Mouse (Mus musculus) kidney, postnatal 36 days (tissue): ENCODE measurements around the gene Fbxl5.
A peak's percentile ranks its signal among the peaks of the same experiment; 100 is the strongest.

Experiments
- DNase-seq, 2 experiments: peaks; one replicate each; pipeline ENCODE4 v3.0.0; 2021 to 2022; ENCODE audit warnings: mixed read lengths in 2 of 2

Fbxl5 gene

DNA sequence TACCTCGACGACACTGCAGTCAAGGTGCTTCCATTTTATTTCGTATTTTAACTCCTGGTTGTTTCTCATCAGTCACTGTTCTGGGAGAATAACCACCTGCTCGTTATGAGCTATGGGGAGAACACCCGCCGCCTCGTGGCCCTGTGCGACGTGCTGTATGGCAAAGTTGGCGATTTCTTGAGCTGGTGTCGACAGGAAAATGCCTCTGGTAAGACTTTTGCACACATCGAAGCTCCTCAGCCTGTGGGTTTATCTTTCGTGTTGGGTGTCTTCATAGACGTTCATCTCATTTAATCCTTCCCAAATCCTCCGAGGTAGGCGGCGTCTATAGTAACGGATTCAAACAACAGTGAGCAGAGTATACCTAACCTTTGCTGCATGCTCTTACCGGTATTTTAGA is at the start of gene Fbxl5:
TSS of gene Fbxl5 (minus strand) at position 101 of the 400 bp plus-strand sequence.
- no peak for DNase-seq

DNA sequence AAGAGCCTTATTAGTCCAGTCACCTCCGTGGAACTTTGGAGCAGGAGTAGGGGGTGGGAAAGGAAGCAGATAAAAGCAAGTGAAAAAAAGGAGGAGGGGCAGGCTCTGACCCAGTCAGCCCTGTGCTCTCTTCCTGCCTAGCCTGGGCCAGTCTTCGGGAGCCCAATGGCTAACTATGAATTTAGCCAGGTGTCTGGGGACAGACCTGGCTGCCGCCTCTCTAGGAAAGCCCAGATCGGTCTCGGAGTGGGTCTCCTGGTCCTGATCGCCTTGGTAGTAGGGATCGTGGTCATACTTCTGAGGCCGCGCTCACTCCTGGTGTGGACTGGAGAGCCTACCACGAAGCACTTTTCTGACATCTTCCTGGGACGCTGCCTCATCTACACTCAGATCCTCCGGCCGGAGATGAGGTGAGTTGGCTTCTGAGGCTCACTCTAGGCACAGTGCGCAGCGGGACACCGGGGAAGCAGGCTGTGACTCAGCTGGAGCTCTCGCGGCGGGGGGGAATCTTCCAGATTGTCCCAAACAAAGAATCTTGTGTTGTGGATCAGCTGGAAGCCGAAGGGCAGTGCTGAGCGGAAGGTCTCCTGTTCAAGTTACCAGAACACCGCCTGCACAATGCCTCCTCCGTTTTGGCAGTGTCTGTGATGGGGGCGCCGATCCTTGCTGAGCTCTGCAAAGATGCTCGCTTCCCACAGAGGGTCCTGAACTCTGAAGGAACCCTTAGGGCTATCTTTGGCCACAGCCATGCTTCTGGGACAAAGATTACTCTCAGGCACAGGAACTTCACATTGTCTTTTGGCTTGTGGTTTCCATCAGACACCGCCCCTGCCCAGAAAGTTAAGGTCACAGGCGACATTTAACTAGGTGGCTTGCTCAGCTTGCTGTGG is 47.5 kb upstream of the Fbxl5 start:
- DNase-seq = peak in 1 of 2 experiments; percentile 47

DNA sequence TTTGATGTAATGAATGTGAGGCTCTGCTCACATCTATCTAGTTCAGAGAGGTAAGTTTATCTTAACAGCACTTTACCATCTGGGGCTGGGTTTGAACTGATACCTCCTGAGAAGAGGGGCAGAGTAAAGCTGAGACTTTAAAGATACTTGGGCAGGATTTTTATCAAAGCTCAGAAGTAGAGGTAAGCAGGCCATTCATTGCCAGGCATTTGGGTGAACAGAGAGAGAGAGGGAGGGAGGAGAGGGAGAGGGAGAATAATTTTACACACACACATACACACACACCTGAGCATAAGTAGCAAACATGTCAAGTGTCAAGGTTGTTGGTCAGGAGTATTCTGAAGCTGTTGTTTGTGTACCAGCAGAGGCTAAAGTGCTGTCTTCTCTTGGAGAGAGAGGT is 46.8 kb upstream of the Fbxl5 start, which contains the start of gene Cd38:
TSS of gene Cd38 (plus strand) at position 301 of the 400 bp plus-strand sequence.
- DNase-seq = no peak

- peak in 1 of 2 experiments; percentile 48 for DNase-seq
Measured at GRCm38 (mm10) chr5:43865316-43865715, 43.9 kb upstream of the Fbxl5 start.

GRCm38 (mm10) chr5:43863642-43864041 is 42.2 kb upstream of the Fbxl5 start:
- no peak for DNase-seq

DNA sequence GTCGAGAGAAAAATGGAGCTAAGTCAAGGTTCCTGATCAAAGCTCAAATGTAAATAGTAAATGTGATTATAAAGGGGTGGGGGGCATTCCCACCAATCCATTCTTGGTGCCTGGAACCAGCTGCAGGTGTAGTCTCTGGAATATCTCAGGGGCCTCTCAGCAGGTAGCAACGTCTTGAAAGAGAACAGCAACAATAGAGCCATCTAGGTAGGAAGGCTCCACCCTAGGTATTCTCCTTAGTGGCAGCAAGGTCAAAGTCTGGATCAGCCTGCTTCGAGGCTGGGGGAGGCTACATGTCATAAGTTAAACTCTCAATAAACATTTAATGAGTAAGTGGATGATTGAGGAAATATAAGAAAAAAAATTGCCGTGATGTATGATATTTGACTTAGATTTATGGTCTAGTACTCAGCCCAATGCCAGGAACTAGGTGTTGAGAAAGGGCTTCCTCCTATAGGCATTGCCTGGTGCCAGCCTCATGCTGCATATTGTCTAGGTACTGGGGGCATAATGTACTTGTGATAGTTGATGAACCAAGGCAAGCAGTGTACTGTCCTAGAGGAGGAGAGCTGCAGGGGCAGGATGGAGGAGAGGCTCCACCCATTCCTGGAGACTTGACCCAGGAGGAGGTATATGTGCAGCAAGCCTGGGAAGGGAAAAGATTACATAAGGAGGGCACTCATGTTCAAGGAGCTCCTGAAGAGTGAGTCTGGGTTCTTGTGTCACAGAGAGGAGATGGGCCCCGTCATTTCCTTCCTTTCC is 39.4 kb upstream of the Fbxl5 start:
- no peak for DNase-seq

GRCm38 (mm10) chr5:43860096-43860495 is 38.7 kb upstream of the Fbxl5 start:
- no peak for DNase-seq

DNA sequence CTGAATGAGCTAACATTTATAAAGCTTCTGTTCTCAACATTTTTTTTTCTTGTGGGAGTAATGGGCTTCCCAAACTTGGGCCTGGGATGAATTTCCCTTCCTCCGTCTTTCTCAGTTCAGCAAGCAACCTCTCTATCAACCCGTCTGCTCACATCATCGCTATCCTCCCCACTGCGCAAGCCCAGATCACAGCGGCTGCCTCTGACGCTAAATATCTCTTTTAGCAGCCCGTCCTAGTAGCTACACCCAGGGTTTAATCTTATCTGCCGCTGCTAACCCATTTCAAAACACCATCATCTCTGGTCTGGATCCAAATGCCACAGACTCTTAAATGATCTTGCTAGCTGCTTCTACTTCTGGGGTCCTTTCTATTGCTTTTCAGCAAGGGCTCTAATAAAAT is 38.2 kb upstream of the Fbxl5 start:
- DNase-seq = no peak

GRCm38 (mm10) chr5:43855769-43856168 is 34.3 kb upstream of the Fbxl5 start:
- peak in 1 of 2 experiments; percentile 59 for DNase-seq

GRCm38 (mm10) chr5:43853868-43854488 is 32.5 kb upstream of the Fbxl5 start:
- no peak for DNase-seq

- DNase-seq = no peak
Measured at GRCm38 (mm10) chr5:43853096-43853867, 31.8 kb upstream of the Fbxl5 start.

DNA sequence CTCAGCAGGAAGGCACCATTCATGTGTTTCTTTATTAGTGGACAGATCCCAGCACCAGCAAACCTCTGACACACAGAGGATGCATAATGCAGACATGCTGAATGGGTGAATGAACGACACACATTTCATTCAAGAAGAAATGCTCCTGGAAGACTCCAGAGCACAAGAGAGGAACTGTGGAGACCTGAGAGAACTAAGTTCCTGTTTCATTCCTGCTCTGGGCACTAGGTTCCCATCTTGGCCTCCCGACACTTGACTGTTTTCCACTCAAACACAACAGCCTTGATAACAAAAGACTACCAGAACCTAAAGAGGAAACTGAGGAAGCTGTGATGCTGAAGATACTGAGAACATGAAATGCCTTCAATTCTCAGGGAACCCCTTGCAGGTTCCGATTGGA is 26.8 kb upstream of the Fbxl5 start:
- DNase-seq = no peak

DNA sequence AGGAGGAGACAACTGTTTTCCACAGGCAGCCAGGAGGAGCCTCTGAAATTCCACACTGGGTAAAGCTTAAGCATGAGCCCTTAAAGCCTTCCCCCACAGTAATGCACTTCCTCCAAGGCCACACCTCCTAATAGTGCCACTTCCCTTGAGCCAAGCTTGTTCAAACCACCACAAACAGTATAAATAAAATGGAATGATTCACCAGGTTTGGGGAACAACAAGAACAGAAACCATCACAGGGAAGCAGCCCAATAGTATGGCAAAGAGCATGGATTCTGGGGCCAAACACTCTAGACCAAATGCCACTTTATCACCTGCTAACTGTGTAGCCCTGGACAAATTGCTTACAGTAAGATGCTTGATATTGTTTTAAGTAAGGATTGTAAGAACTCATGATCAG is 26.1 kb upstream of the Fbxl5 start:
- DNase-seq = no peak

DNA sequence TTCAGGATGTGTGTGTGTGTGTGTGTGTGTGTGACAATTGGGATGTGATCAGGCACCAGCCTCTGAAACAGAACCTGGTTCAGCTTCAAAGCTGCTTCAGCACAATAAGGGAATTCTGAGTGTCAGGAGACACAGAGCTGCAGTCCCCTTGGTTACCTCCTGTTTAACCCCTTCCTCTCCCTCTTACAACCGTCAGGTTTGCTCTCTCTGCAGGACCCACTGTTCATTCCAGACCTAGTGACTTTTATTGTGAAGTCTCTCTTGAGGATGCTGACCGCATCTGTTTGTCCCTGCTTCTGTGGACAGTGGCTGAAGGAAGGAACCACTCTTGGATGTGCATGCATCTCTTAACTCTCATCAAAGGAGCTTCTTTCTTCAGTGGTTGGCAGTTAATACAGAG is 24.8 kb upstream of the Fbxl5 start:
- no peak for DNase-seq

DNA sequence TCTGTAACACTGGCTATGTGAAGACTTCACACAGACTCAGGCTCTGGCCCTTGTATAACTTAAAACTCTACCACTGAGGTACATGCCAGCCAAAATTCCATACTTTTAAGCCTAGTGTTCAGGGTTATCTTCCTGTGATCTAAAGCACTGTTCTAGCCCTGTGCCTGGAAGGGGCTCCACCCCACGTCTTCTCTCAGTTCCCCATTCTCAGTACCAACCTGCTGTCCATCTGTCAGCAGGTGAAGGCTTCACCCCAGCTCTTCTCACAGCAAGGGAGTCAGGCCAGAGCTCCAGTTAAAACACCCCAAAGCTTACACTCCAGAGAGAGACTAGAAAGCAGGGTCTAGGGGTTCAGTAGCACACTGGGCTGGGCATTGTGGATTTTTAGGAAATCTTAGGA is 24.2 kb upstream of the Fbxl5 start:
- no peak for DNase-seq

- DNase-seq = no peak
Measured at GRCm38 (mm10) chr5:43845083-43845482, 23.6 kb upstream of the Fbxl5 start.

GRCm38 (mm10) chr5:43842576-43843155 is 21.2 kb upstream of the Fbxl5 start:
- no peak for DNase-seq

- no peak for DNase-seq
Measured at GRCm38 (mm10) chr5:43842011-43842285, 20.5 kb upstream of the Fbxl5 start.

DNA sequence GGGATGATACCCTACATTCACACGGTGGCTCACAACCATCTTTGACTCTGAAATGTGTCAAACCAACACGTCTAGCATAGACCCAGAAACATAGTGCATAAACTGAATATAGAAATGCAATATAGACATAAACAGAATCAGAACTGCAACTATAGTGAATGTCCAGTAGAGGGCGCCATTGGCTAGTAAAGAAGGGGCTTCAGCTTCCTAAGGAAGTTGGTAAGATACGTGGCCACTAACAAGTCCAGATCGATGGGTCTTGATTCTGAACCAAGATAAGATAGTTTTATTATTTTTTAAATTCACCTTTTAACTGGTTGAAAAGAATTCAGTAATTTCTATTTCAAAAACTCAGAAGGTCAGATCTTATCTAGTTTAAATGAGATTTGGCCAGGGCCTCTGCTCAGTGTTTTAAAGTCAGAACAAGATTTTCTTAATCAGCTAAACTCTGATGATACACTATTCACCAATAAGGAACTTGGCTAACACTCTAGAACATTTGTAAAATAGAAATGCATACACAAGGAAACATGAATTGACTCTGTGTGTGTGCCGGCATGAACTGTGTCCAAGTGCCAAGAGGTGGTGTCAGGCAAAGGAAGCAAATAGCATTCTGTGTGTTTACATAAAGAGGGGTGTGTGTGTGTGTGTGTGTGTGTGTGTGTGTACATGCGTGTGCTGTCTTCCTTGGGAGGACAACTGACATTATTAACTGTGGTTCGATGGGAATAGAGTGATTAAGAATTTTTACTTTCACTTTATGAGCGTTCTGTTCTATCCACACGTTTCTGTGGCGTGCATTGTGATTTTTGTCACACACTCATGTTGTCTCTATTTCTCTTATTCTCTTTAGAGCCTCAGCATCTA is 19.9 kb upstream of the Fbxl5 start:
- DNase-seq = peak in 1 of 2 experiments; percentile 57

DNA sequence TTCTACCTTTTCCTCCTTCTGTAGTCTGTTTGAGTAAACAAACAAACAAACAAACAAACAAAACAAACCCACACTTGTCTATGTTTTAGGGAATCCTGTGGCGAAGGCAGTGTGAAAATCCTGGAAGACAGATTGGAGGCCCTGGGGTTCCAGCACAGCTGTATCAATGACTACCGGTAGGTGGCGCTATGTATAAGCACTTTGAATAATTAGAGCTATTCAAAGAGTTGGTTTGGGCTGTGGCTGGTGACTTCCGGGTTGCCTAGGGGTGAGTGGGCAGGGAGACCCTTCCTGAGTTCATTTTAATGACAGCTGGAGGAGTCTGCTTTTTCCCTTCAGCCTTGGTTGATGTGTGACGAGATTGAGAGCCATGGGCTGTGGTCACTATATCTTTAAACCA is 15.9 kb upstream of the Fbxl5 start:
- DNase-seq = peak in 1 of 2 experiments; percentile 67

DNA sequence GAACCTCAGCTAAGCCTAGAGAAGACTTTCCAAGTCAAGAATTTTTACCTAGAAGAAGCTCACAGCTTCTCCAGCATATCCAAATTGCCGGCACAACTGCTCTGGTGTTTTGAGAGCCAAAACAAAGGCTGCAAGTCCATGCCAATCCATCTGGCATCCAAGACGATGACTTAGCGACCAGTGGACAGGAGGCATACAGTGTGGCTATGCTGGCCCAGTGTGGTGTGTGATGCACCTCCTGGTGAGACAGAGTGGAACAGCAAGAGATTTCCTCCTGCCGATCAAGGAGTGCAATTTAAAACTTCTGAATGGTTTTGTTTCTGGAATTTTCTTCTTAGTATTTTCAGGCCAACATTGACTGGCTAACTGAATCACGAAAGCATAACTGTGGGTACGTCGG is 15.2 kb upstream of the Fbxl5 start:
- DNase-seq = no peak
